Mouse (Mus musculus) myocyte (in vitro differentiated cells): ENCODE measurements around the gene Dgat2.

Experiments used
- E2F4 ChIP-seq: IDR thresholded peaks from one replicate; pipeline ENCODE4 v1.6.1; 2011; ENCODE audit warnings: mild to moderate bottlenecking, control low read depth, moderate library complexity; ENCODE audit not compliant: insufficient read depth
- MAX ChIP-seq: IDR thresholded peaks from one replicate; pipeline ENCODE4 v1.6.1; 2011; ENCODE audit warnings: low read depth, mild to moderate bottlenecking, control low read depth
- MYOD1 ChIP-seq, 3 experiments: IDR thresholded peaks; one replicate each; pipeline ENCODE4 v1.6.1; 2011; ENCODE audit warnings: control low read depth in 2 of 3, low read depth in 2 of 3, mild to moderate bottlenecking in 2 of 3, moderate library complexity in 1 of 3; ENCODE audit not compliant: insufficient read length in 2 of 3, control insufficient read depth in 1 of 3
- MYOG ChIP-seq, 3 experiments: IDR thresholded peaks; one replicate each; pipeline ENCODE4 v1.6.1; 2011; ENCODE audit warnings: control low read depth in 2 of 3, low read depth in 2 of 3, mild to moderate bottlenecking in 2 of 3; ENCODE audit not compliant: insufficient read length in 2 of 3, control insufficient read depth in 1 of 3, insufficient read depth in 1 of 3
- POLR2A ChIP-seq: IDR thresholded peaks from one replicate; pipeline ENCODE4 v1.6.1; 2011; ENCODE audit warnings: low read depth, mild to moderate bottlenecking, control low read depth, moderate library complexity; ENCODE audit not compliant: insufficient read length
- POLR2AphosphoS2 ChIP-seq: IDR thresholded peaks from one replicate; pipeline ENCODE4 v1.6.1; 2011; ENCODE audit warnings: low read depth, control low read depth; ENCODE audit not compliant: insufficient read length
- REST ChIP-seq: IDR thresholded peaks from one replicate; pipeline ENCODE4 v1.6.1; 2011; ENCODE audit warnings: mild to moderate bottlenecking, control low read depth, moderate library complexity; ENCODE audit not compliant: insufficient read depth, insufficient read length
- TCF12 ChIP-seq: IDR thresholded peaks from one replicate; pipeline ENCODE4 v1.6.1; 2011; ENCODE audit warnings: mild to moderate bottlenecking, control low read depth; ENCODE audit not compliant: poor library complexity, insufficient read depth, severe bottlenecking
- USF1 ChIP-seq: IDR thresholded peaks from one replicate; pipeline ENCODE4 v1.6.1; 2011; ENCODE audit warnings: low read depth, mild to moderate bottlenecking, control low read depth, moderate library complexity

GRCm38 (mm10) chr7:99152756-99153155, 29.8 kb downstream of the Dgat2 start:
- TF ChIP-seq POLR2A (no peak), POLR2AphosphoS2 (no peak), USF1 (no peak), E2F4 (no peak), MYOD1 (IDR thresholded peaks at IDR 0.05; ENCODE audit: control insufficient read depth in 1 of 3, insufficient read length in 2 of 3, low read depth in 2 of 3) (no peak), MAX (no peak), MYOG (IDR thresholded peaks at IDR 0.05; ENCODE audit: control insufficient read depth in 1 of 3, insufficient read depth in 1 of 3, insufficient read length in 2 of 3, low read depth in 2 of 3) (no peak), REST (no peak), TCF12 (no peak)
